Mouse (Mus musculus): Measurements from ENCODE around the gene Olfr493. TPM values are rescaled to one million over a fixed set of nuclear protein-coding genes. Genes with fewer than 3 reads are reported as not detected.

The Olfr493 gene
- polyA plus RNA-seq (2016; fragmentation: Nextera tagmentation; extraction: Ambion mirVana), result not detected in 2 replicates

DNA sequence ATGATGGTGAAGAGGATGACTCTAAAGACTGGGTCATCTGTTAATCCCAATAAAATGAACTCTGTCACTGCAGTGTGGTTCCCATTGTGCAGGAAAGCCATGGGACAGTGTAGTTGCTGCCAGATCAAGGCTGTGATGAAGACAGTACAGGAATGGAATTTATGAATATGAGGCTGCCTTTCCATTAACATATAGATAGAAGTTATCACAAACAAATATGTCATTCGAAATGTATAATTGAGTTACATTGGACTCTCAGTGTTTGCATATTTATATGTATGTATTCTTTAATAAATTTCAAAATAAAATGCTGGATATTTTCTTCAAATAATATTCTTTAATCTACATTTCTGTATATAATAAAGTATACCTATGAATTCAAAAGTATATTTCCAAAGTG lies at the start of gene Olfr493:
TSS of gene Olfr493 (minus strand) at position 101 of the 400 bp plus-strand sequence.
- H3K27me3 ChIP-seq, result no peaks in the 10 kb centered on the region
- H3K36me3 ChIP-seq, result no peaks in the 10 kb centered on the region
- no peak within 1 kb of the TSS for H3K4me2 ChIP-seq (replicated peaks)
- no peak within 1 kb of the TSS for H3K9ac ChIP-seq (replicated peaks)
- H3K4me3 ChIP-seq, result no peak within 1 kb of the TSS
- WGBS, result 72% methylated on average over 1 of the region's 1 CpGs
- ATAC-seq (ENCODE audit: low FRiP score, low read depth), result no peak
- H3K4me1 ChIP-seq, result no peaks in the 10 kb centered on the region
- H3K9me3 ChIP-seq, result no peaks in the 10 kb centered on the region
- no peak within 1 kb of the TSS for H3K27ac ChIP-seq (replicated peaks)

DNA sequence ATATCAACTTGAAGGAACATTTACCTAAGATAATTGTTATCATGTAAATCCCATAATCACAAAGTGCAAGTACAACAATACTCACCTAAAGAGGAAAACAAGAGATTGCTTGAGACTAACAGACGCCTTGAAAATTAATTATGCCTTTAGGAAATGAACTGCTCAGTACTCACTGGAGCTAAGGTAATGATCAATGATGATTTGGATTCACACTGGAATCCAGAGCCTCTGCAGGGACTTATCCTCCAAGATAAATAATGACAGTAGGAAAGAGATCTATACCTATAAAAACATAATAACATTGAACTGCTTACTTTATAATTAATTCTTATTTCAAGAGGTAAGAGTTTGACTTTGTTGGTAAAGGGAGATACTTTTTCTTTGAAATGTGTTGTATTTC lies 46.1 kb upstream of the Olfr493 start, which contains the start of gene Olfr495:
TSS of gene Olfr495 (plus strand) at position 301 of the 400 bp plus-strand sequence.
- WGBS, result 83% methylated on average over 1 of the region's 1 CpGs
- no peak for ATAC-seq (ENCODE audit: low FRiP score, low read depth)
- no peaks in the 10 kb centered on the region for H3K4me1 ChIP-seq

DNA sequence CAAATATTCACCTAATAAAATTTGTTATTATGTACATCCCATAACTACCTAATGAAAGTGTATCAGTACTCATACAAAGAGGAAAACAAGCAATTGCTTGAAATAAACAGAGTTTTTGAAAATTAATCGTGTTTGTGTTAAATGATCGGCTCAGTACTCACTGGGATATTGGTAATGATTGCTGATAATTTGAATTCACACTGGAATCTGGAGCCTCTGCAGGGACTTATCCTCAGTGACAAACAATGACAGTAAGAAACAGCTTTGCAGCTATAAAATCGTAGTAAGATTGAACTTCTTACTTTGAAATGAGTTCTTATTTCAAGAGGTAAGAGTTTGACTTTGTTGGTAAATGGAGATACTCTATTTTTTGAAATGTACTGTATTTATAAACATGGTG lies 18.3 kb upstream of the Olfr493 start, which contains the start of gene Olfr494:
TSS of gene Olfr494 (plus strand) at position 301 of the 400 bp plus-strand sequence.
- 84% methylated on average over 3 of the region's 3 CpGs for WGBS
- Histone ChIP-seq H3K27ac (replicated peaks) (no peak within 1 kb of the TSS), H3K4me1 (no peaks in the 10 kb centered on the region), H3K9ac (replicated peaks) (no peak within 1 kb of the TSS), H3K36me3 (no peaks in the 10 kb centered on the region), H3K4me3 (no peak within 1 kb of the TSS), H3K27me3 (no peaks in the 10 kb centered on the region), H3K9me3 (no peaks in the 10 kb centered on the region), H3K4me2 (replicated peaks) (no peak within 1 kb of the TSS)
- no peak for ATAC-seq (ENCODE audit: low FRiP score, low read depth)

More for the DNA sequence above, 46.1 kb upstream of the Olfr493 start, which contains the start of gene Olfr495:
- no peak within 1 kb of the TSS for H3K27ac ChIP-seq (replicated peaks)
- no peak within 1 kb of the TSS for H3K4me2 ChIP-seq (replicated peaks)
- H3K27me3 ChIP-seq, result no peaks in the 10 kb centered on the region
- no peak within 1 kb of the TSS for H3K9ac ChIP-seq (replicated peaks)
- no peak within 1 kb of the TSS for H3K4me3 ChIP-seq
- H3K36me3 ChIP-seq, result no peaks in the 10 kb centered on the region
- H3K9me3 ChIP-seq, result no peaks in the 10 kb centered on the region

DNA sequence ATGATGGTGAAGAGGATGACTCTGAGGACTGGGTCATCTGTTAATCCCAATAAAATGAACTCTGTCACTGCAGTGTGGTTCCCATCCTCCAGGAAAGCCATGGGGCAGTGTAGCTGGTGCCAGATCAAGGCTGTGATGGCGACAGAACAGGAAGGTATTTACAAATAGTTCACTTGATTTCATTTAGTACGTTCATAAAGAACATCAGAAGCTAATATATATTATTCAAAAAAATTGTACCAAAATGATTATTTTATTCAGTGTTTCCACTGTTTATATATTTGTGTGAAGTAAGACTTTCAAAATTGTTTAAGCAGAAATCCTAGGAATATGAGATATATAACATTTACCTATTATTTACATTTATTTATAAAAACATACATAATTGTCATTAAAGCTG lies 23.2 kb downstream of the Olfr493 start, which contains the start of gene Olfr492:
TSS of gene Olfr492 (minus strand) at position 101 of the 400 bp plus-strand sequence.
- Histone ChIP-seq H3K27me3 (no peaks in the 10 kb centered on the region), H3K4me2 (replicated peaks) (no peak within 1 kb of the TSS), H3K4me3 (no peak within 1 kb of the TSS), H3K27ac (replicated peaks) (no peak within 1 kb of the TSS), H3K36me3 (no peaks in the 10 kb centered on the region), H3K9ac (replicated peaks) (no peak within 1 kb of the TSS), H3K9me3 (no peaks in the 10 kb centered on the region), H3K4me1 (no peaks in the 10 kb centered on the region)
- ATAC-seq (ENCODE audit: low FRiP score, low read depth), result no peak
- WGBS, result 81% methylated on average over 2 of the region's 2 CpGs

DNA sequence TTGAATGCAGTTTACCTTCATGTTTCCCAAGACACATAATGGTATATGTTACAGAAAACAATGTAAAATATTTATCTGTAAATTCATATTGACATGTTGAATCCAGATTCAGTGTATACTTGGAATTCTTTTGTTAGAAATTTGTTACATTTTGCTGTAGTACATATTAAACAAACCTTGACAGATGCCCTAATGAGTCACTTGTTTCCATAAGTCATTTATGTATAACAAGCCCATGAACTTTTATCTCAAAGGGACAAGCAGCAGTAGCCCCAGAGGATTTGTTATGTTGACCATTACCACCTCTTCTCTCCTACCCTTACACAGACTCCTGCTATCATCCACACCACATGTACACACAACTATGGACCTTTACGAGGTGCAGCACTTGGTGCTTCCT lies 33.6 kb downstream of the Olfr493 start, which contains the start of gene Olfr491:
TSS of gene Olfr491 (plus strand) at position 301 of the 400 bp plus-strand sequence.
- no peak within 1 kb of the TSS for H3K9ac ChIP-seq (replicated peaks)
- no peaks in the 10 kb centered on the region for H3K9me3 ChIP-seq
- no peaks in the 10 kb centered on the region for H3K36me3 ChIP-seq
- no peak for ATAC-seq (ENCODE audit: low FRiP score, low read depth)
- H3K4me2 ChIP-seq (replicated peaks), result no peak within 1 kb of the TSS
- 44% methylated on average over 1 of the region's 1 CpGs for WGBS
- no peaks in the 10 kb centered on the region for H3K27me3 ChIP-seq
- H3K27ac ChIP-seq (replicated peaks), result no peak within 1 kb of the TSS
- H3K4me3 ChIP-seq, result no peak within 1 kb of the TSS
- H3K4me1 ChIP-seq, result no peaks in the 10 kb centered on the region

Other genes starting within 250 kb of the Olfr493 start
- gene Olfr482, start 249.4 kb downstream of the Olfr493 start, polyA plus RNA-seq (2016; fragmentation: Nextera tagmentation; extraction: Ambion mirVana), result not detected in 2 replicates
- gene Olfr483, start 246.1 kb downstream of the Olfr493 start, polyA plus RNA-seq (2016; fragmentation: Nextera tagmentation; extraction: Ambion mirVana), result not detected in 2 replicates
- not detected in 2 replicates for gene Olfr484, start 219.5 kb downstream of the Olfr493 start, polyA plus RNA-seq (2016; fragmentation: Nextera tagmentation; extraction: Ambion mirVana)
- 0.25 TPM in 1 of 2 replicates, not detected in the other for gene Olfr485, start 187.1 kb downstream of the Olfr493 start, polyA plus RNA-seq (2016; fragmentation: Nextera tagmentation; extraction: Ambion mirVana)
- gene Olfr486, start 174.2 kb downstream of the Olfr493 start, polyA plus RNA-seq (2016; fragmentation: Nextera tagmentation; extraction: Ambion mirVana), result not detected in 2 replicates
- gene Olfr487, start 132.3 kb downstream of the Olfr493 start, polyA plus RNA-seq (2016; fragmentation: Nextera tagmentation; extraction: Ambion mirVana), result not detected in 2 replicates
- gene Olfr488, start 88.6 kb downstream of the Olfr493 start, polyA plus RNA-seq (2016; fragmentation: Nextera tagmentation; extraction: Ambion mirVana), result not detected in 2 replicates
- not detected in 2 replicates for gene Olfr490, start 58.0 kb downstream of the Olfr493 start, polyA plus RNA-seq (2016; fragmentation: Nextera tagmentation; extraction: Ambion mirVana)
- not detected in 2 replicates for gene Olfr491, start 33.5 kb downstream of the Olfr493 start, polyA plus RNA-seq (2016; fragmentation: Nextera tagmentation; extraction: Ambion mirVana)
- not detected in 2 replicates for gene Olfr492, start 23.3 kb downstream of the Olfr493 start, polyA plus RNA-seq (2016; fragmentation: Nextera tagmentation; extraction: Ambion mirVana)
- gene Olfr494, start 18.4 kb upstream of the Olfr493 start, polyA plus RNA-seq (2016; fragmentation: Nextera tagmentation; extraction: Ambion mirVana), result not detected in 2 replicates
- gene Olfr495, start 46.2 kb upstream of the Olfr493 start, polyA plus RNA-seq (2016; fragmentation: Nextera tagmentation; extraction: Ambion mirVana), result not detected in 2 replicates
- not detected in 2 replicates for gene Olfr497, start 73.4 kb upstream of the Olfr493 start, polyA plus RNA-seq (2016; fragmentation: Nextera tagmentation; extraction: Ambion mirVana)
- not detected in 2 replicates for gene Olfr498, start 118.3 kb upstream of the Olfr493 start, polyA plus RNA-seq (2016; fragmentation: Nextera tagmentation; extraction: Ambion mirVana)
- not detected in 2 replicates for gene Olfr502, start 178.1 kb upstream of the Olfr493 start, polyA plus RNA-seq (2016; fragmentation: Nextera tagmentation; extraction: Ambion mirVana)
- gene Olfr503, start 197.5 kb upstream of the Olfr493 start, polyA plus RNA-seq (2016; fragmentation: Nextera tagmentation; extraction: Ambion mirVana), result not detected in 2 replicates
- not detected in 2 replicates for gene Olfr504, start 218.8 kb upstream of the Olfr493 start, polyA plus RNA-seq (2016; fragmentation: Nextera tagmentation; extraction: Ambion mirVana)

Data from midbrain, embryonic 12.5 days (tissue).